Mouse (Mus musculus): ENCODE measurements at regions not wholly inside any gene's neighbourhood (a gene's known extent, or its start where the extent isn't known, plus 50 kb on each side); places are given as distances from the start of the nearest gene placed in this dataset.

GRCm38 (mm10) chr16:76725271-76725670 lies 288.2 kb upstream of the Usp25 start:
- no peak for DNase-seq (ENCODE audit: low read depth, low spot score)

DNA sequence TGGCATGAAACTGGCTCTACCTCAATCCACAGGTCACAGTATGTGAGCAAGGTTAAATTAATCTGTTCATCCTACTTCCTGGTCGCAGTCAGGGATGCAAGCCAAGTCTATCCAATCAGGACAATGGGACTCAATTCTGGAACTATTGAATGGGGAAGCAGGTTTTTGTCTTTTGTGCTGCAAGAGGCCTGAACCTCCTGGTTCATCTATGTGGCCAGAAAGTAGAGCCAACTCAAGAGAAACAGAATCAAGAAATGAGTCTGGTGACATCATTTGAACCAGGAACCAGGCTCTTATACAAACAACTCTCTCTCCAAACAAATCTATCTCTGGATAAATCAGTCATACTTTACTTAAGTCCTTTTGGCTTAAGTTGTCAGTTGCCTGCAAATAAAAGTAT lies 294.7 kb upstream of the Usp25 start:
- DNase-seq (ENCODE audit: low read depth, low spot score) = no peak

- no peak for DNase-seq (ENCODE audit: low read depth, low spot score)
Observed at GRCm38 (mm10) chr16:76718147-76718546, 295.4 kb upstream of the Usp25 start.

DNA sequence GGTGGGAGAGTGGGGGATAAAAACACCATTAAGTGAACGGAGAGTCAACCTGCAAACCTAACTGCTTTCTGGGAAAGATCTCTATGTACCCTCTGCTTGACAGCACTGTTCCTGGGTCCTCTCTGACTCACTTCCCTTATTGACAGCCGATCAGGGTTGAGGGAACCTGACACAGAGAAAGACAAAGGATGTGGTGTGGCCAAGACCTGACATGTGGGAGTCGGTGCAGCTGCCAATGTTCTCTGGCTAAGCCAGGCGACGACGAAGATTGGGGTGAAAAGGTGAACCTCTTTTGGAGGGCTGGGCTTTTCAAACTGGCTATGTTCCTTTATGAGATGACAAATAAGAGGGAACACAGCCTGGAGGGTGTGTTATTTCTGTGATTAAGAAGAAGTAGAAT lies 318.6 kb upstream of the Usp25 start:
- peak; percentile 10 for DNase-seq (ENCODE audit: low read depth, low spot score)

GRCm38 (mm10) chr16:76687735-76688447 lies 314.3 kb upstream of the Nrip1 start:
- DNase-seq (ENCODE audit: low read depth, low spot score) = peak; percentile 25

- no peak for DNase-seq (ENCODE audit: low read depth, low spot score)
Observed at GRCm38 (mm10) chr16:76685562-76685961, 311.9 kb upstream of the Nrip1 start.

GRCm38 (mm10) chr16:76680061-76680911 lies 306.7 kb upstream of the Nrip1 start:
- DNase-seq (ENCODE audit: low read depth, low spot score) = peak; percentile 1

- no peak for DNase-seq (ENCODE audit: low read depth, low spot score)
Observed at GRCm38 (mm10) chr16:76678885-76679284, 305.3 kb upstream of the Nrip1 start.

GRCm38 (mm10) chr16:76669795-76670194 lies 296.2 kb upstream of the Nrip1 start:
- DNase-seq (ENCODE audit: low read depth, low spot score) = no peak

DNA sequence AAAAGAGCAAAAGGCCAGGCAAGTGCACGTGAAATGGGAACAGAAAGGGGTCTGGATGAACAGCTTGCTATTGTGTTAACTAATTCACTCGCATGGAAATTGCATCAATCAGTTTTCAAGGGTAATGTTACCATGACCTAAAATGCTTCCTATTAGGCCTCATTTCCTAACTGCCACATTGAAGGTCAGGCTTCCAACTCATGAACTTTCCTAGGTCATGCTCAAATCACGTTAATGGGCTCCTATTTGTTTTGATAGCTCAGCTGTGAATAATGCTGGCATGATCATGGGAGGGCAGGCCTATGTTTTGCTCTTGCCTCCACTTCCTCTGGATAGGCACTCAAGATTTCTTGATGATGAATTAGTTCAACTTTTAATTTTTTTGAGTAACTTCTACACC lies 293.4 kb upstream of the Nrip1 start:
- DNase-seq (ENCODE audit: low read depth, low spot score) = no peak

DNA sequence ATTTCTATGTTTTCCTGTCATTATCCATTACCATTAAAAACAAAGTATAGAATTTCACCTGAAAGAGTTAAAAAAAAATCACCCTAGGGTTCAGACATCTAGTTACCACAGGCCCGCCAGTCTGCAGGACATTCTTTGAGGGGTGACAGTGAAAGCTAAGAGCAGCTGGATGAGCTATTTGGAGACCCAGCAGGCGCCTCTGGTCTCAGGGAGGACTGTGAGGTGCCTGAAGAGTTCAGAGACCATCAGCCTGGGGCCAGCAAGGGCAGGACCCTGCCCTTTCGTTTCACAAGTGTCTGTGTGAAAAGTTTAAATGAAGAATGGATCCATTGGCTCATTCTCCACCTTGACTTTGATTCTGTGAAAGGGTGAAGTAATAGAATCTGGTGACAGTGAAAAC lies 281.5 kb upstream of the Nrip1 start:
- peak; percentile 17 for DNase-seq (ENCODE audit: low read depth, low spot score)

- peak; percentile 85 for DNase-seq (ENCODE audit: low read depth, low spot score)
Observed at GRCm38 (mm10) chr16:76644281-76644680, 270.7 kb upstream of the Nrip1 start.

GRCm38 (mm10) chr16:76643801-76644200 lies 270.2 kb upstream of the Nrip1 start:
- DNase-seq (ENCODE audit: low read depth, low spot score) = peak; percentile 77

DNA sequence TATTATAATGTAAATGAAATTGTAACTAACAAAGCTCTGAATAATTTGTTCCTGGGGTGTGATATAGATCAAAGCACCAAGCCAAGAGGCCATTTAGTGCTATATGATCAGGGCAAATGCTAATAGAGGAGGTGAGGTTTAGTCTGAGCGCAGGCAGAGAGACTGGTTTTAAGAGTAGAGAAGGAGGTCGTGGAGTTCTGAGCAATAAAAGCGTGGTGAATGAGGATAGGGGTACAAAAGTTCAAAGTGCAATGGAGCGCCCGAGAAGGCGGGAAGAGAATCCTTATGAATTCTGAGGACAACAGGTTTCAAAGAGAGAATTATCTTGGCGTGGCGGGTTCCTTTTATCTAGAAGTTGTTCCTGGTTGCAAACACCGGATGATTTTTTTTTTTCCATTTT lies 261.5 kb upstream of the Nrip1 start:
- no peak for DNase-seq (ENCODE audit: low read depth, low spot score)

DNA sequence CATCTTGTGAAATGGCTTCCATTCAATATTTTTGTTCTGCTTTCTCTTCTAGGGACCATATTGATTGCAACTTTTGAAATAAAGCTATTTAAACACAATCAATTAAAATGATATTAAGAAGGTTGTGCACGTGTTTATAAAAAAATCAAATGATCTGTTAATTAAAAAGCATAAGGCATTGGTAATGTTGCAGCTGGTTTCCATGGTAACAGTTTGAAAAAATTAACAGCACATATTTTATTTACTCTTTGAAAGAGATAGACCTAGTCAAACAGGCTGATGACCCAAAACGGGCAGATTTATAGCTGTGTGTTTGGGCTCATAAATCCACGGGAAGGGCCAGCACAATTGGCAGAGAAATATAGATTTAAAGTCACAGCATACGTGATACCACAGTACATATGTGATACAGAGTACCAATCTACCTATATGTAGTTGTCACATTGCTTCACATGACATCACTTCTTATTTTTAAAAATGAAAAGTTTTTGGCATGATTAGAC lies 260.6 kb upstream of the Nrip1 start:
- DNase-seq (ENCODE audit: low read depth, low spot score) = no peak

- no peak for DNase-seq (ENCODE audit: low read depth, low spot score)
Observed at GRCm38 (mm10) chr16:76626142-76626541, 252.5 kb upstream of the Nrip1 start.

DNA sequence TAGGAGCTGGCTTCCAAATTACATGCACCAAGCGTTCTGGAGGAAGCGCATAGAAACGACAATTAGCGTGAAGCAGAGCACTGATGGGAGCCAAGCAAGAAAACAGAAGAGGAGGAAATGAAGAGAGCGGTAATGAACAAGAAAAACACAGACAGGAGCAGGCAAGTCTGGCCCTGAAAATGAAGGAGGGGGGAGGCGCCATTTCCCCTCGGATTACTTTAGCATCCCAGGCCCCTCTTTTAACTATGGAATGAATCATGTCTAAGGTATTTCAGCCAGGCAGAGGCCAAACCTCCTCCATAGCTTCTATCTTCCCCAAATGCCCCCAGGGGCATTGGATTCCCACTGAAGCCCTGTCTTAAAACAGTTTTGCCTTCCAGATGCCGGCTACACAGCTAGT lies 248.1 kb upstream of the Nrip1 start:
- no peak for DNase-seq (ENCODE audit: low read depth, low spot score)

DNA sequence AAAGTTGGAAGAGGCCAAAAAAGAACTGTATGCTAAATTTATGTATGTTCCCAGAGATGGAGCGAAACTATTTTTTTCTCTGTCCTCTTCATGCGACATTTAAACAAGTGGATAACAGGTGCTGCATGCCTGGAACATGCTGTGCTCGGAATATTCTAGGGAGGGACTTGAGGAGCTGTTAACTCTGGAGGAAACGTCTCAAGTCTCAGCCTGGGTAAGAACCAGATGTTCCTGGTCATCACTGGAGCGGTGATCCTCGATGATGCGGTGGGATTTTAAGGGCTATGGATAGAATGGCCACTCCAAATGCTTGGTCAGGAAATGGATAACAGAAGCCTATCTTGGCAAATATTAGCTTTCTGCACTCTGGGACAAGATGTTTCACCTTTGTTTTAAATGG lies 244.7 kb upstream of the Nrip1 start:
- peak; percentile 36 for DNase-seq (ENCODE audit: low read depth, low spot score)

- no peak for DNase-seq (ENCODE audit: low read depth, low spot score)
Observed at GRCm38 (mm10) chr16:76611061-76611460, 237.4 kb upstream of the Nrip1 start.

- DNase-seq (ENCODE audit: low read depth, low spot score) = no peak
Observed at GRCm38 (mm10) chr16:76604914-76605313, 231.3 kb upstream of the Nrip1 start.

GRCm38 (mm10) chr16:76603846-76604258 lies 230.2 kb upstream of the Nrip1 start:
- DNase-seq (ENCODE audit: low read depth, low spot score) = no peak

GRCm38 (mm10) chr16:76603431-76603830 lies 229.8 kb upstream of the Nrip1 start:
- no peak for DNase-seq (ENCODE audit: low read depth, low spot score)

DNA sequence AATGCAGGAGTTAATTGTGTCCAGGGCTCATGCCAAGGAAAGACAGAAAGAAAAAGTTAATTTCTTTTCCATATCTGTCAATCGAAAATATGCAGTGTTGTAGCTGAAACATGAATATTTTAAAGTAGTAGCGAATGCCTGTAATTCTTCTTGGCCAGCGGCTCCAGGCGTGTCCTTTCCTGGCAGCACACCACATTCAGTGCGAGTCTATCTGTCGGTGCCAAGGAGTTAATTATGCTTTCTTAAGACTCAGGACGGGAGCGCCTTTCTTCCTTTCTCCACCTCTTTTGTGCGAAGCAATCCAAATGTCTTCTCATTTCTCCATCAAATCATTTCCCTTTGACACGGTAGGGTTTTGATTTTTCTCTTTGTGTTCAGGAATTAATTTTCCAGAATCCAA lies 226.5 kb upstream of the Nrip1 start:
- DNase-seq (ENCODE audit: low read depth, low spot score) = peak; percentile 52

Data from skeletal muscle tissue, adult 2 months (tissue).